Mouse (Mus musculus) limb, embryonic 12.5 days (tissue): ENCODE measurements at regions not wholly inside any gene's neighbourhood (a gene's known extent, or its start where the extent isn't known, plus 50 kb on each side); places are given as distances from the start of the nearest gene placed in this dataset.

Experiments used
- ATAC-seq: fragments of 200-750 bp; cut with Nextera tagmentation; 2 replicates; pipeline ENCODE4 v1.8.0; 2017; ENCODE audit warnings: low read depth, moderate TSS enrichment; ENCODE audit not compliant: insufficient number of reproducible peaks, insufficient read depth, low FRiP score, low TSS enrichment
- H3K27ac ChIP-seq: fragments of 300-500 bp; sonication (generic); 2 replicates; pipeline ENCODE4 v1.5.1; 2016; ENCODE audit warnings: mild to moderate bottlenecking, moderate library complexity
- H3K27me3 ChIP-seq: fragments of 300-500 bp; sonication (generic); 2 replicates; pipeline ENCODE4 v1.6.1; 2016; ENCODE audit warnings: mild to moderate bottlenecking, moderate library complexity
- H3K36me3 ChIP-seq: fragments of 300-500 bp; sonication (generic); 2 replicates; pipeline ENCODE4 v1.6.1; 2016; ENCODE audit warnings: mild to moderate bottlenecking, moderate library complexity
- H3K4me1 ChIP-seq: fragments of 300-500 bp; sonication (generic); replicated peaks from 2 replicates; pipeline ENCODE4 v1.6.1; 2016
- H3K4me2 ChIP-seq: fragments of 300-500 bp; sonication (generic); 2 replicates; pipeline ENCODE4 v1.6.1; 2016; ENCODE audit warnings: mild to moderate bottlenecking, moderate library complexity
- H3K4me3 ChIP-seq: fragments of 300-500 bp; sonication (generic); replicated peaks from 2 replicates; pipeline ENCODE4 v1.5.1; 2016; ENCODE audit warnings: mild to moderate bottlenecking
- H3K9ac ChIP-seq: fragments of 300-500 bp; sonication (generic); replicated peaks from 2 replicates; pipeline ENCODE4 v1.6.1; 2016; ENCODE audit warnings: mild to moderate bottlenecking, moderate library complexity
- H3K9me3 ChIP-seq: fragments of 300-500 bp; sonication (generic); 2 replicates; pipeline ENCODE4 v1.6.1; 2016; ENCODE audit warnings: mild to moderate bottlenecking, moderate library complexity
- WGBS: fragments of 180-500 bp; shearing (Covaris S2); methylation state at CpG from one replicate; pipeline ENCODE4 v1.1.7; 2016; 5-methylcytosine and 5-hydroxymethylcytosine counted together

GRCm38 (mm10) chr13:101852960-101853359 is 84.9 kb upstream of the Pik3r1 start:
- H3K9me3 ChIP-seq = no peaks in the 10 kb centered on the region
- 0 out of 2 replicates have a peak, but pooled peaks cover 3% of the 10 kb centered on the region for H3K27me3 ChIP-seq
- peaks cover 6% of the 10 kb centered on the region for H3K4me1 ChIP-seq
- no peak overlapping the region for H3K27ac ChIP-seq
- no peak overlapping the region for H3K4me3 ChIP-seq
- ATAC-seq = no peak
- no peaks in the 10 kb centered on the region for H3K36me3 ChIP-seq
- 90% methylated on average over 5 of the region's 5 CpGs for WGBS
- H3K4me2 ChIP-seq = no peak overlapping the region
- H3K9ac ChIP-seq = no peak overlapping the region

- no peak overlapping the region for H3K4me2 ChIP-seq
- H3K27ac ChIP-seq = no peak overlapping the region
- H3K4me1 ChIP-seq = no peaks in the 10 kb centered on the region
- no peak overlapping the region for H3K4me3 ChIP-seq
- 87% methylated on average over 9 of the region's 9 CpGs for WGBS
- no peak overlapping the region for H3K9ac ChIP-seq
- no peaks in the 10 kb centered on the region for H3K36me3 ChIP-seq
- ATAC-seq = no peak
- H3K27me3 ChIP-seq = no peaks in the 10 kb centered on the region
- H3K9me3 ChIP-seq = no peaks in the 10 kb centered on the region
Observed at GRCm38 (mm10) chr13:101855141-101855540, 87.1 kb upstream of the Pik3r1 start.

GRCm38 (mm10) chr13:101860704-101861103 is 92.7 kb upstream of the Pik3r1 start:
- no peak overlapping the region for H3K27ac ChIP-seq
- H3K36me3 ChIP-seq = no peaks in the 10 kb centered on the region
- no peaks in the 10 kb centered on the region for H3K9me3 ChIP-seq
- no peak overlapping the region for H3K9ac ChIP-seq
- no peak overlapping the region for H3K4me3 ChIP-seq
- no peak overlapping the region for H3K4me2 ChIP-seq
- H3K27me3 ChIP-seq = no peaks in the 10 kb centered on the region; the same call in 1 of the 2 replicates
- no peaks in the 10 kb centered on the region for H3K4me1 ChIP-seq
- no peak for ATAC-seq
- 82% methylated on average over 4 of the region's 4 CpGs for WGBS

- Histone ChIP-seq H3K9ac (no peak overlapping the region), H3K27ac (no peak overlapping the region), H3K4me2 (no peak overlapping the region), H3K36me3 (no peaks in the 10 kb centered on the region), H3K27me3 (no peaks in the 10 kb centered on the region; the same call in 1 of the 2 replicates), H3K4me3 (no peak overlapping the region), H3K4me1 (no peaks in the 10 kb centered on the region), H3K9me3 (no peaks in the 10 kb centered on the region)
- no peak for ATAC-seq
- 69% methylated on average over 13 of the region's 13 CpGs for WGBS
Observed at GRCm38 (mm10) chr13:101862011-101862410, 94.0 kb upstream of the Pik3r1 start.

- H3K27ac ChIP-seq = no peak overlapping the region
- H3K9ac ChIP-seq = no peak overlapping the region
- no peak overlapping the region for H3K4me2 ChIP-seq
- 81% methylated on average over 7 of the region's 7 CpGs for WGBS
- no peaks in the 10 kb centered on the region for H3K36me3 ChIP-seq
- H3K4me1 ChIP-seq = no peaks in the 10 kb centered on the region
- no peaks in the 10 kb centered on the region; the same call in 1 of the 2 replicates for H3K27me3 ChIP-seq
- ATAC-seq = no peak
- no peaks in the 10 kb centered on the region for H3K9me3 ChIP-seq
- H3K4me3 ChIP-seq = no peak overlapping the region
Observed at GRCm38 (mm10) chr13:101863015-101863414, 95.0 kb upstream of the Pik3r1 start.

GRCm38 (mm10) chr13:101863602-101864001 is 95.6 kb upstream of the Pik3r1 start:
- no peaks in the 10 kb centered on the region; the same call in 1 of the 2 replicates for H3K27me3 ChIP-seq
- H3K4me3 ChIP-seq = no peak overlapping the region
- no peaks in the 10 kb centered on the region for H3K4me1 ChIP-seq
- H3K36me3 ChIP-seq = no peaks in the 10 kb centered on the region
- H3K4me2 ChIP-seq = no peak overlapping the region
- no peak for ATAC-seq
- H3K9ac ChIP-seq = no peak overlapping the region
- H3K9me3 ChIP-seq = no peaks in the 10 kb centered on the region
- H3K27ac ChIP-seq = no peak overlapping the region
- WGBS = 75% methylated on average over 2 of the region's 2 CpGs

- WGBS = 7% methylated on average over 4 of the region's 4 CpGs
- no peaks in the 10 kb centered on the region for H3K9me3 ChIP-seq
- no peak overlapping the region for H3K4me3 ChIP-seq
- H3K9ac ChIP-seq = no peak overlapping the region
- no peak overlapping the region for H3K27ac ChIP-seq
- H3K36me3 ChIP-seq = no peaks in the 10 kb centered on the region
- H3K4me2 ChIP-seq = no peak overlapping the region
- no peaks in the 10 kb centered on the region; the same call in 1 of the 2 replicates for H3K27me3 ChIP-seq
- H3K4me1 ChIP-seq = no peaks in the 10 kb centered on the region
- no peak for ATAC-seq
Observed at GRCm38 (mm10) chr13:101866843-101867242, 98.8 kb upstream of the Pik3r1 start.

GRCm38 (mm10) chr13:101874761-101875160 is 106.7 kb upstream of the Pik3r1 start:
- Histone ChIP-seq H3K27ac (no peak overlapping the region), H3K4me2 (no peak overlapping the region), H3K4me1 (no peaks in the 10 kb centered on the region), H3K9me3 (no peaks in the 10 kb centered on the region), H3K9ac (no peak overlapping the region), H3K36me3 (no peaks in the 10 kb centered on the region), H3K4me3 (no peak overlapping the region), H3K27me3 (peaks cover 4% of the 10 kb centered on the region; the same call in 1 of the 2 replicates)
- WGBS = 89% methylated on average over 4 of the region's 4 CpGs
- ATAC-seq = no peak

GRCm38 (mm10) chr13:101876069-101876468 is 108.1 kb upstream of the Pik3r1 start:
- Histone ChIP-seq H3K4me2 (no peak overlapping the region), H3K27me3 (peaks cover 4% of the 10 kb centered on the region; the same call in 1 of the 2 replicates), H3K27ac (no peak overlapping the region), H3K9me3 (no peaks in the 10 kb centered on the region), H3K36me3 (no peaks in the 10 kb centered on the region), H3K4me1 (no peaks in the 10 kb centered on the region), H3K4me3 (no peak overlapping the region), H3K9ac (no peak overlapping the region)
- ATAC-seq = no peak
- WGBS = 88% methylated on average over 2 of the region's 2 CpGs

GRCm38 (mm10) chr13:101876601-101877000 is 108.6 kb upstream of the Pik3r1 start:
- 76% methylated on average over 3 of the region's 3 CpGs for WGBS
- Histone ChIP-seq H3K4me3 (no peak overlapping the region), H3K36me3 (no peaks in the 10 kb centered on the region), H3K4me1 (no peaks in the 10 kb centered on the region), H3K27me3 (peaks cover 4% of the 10 kb centered on the region; the same call in 1 of the 2 replicates), H3K9me3 (no peaks in the 10 kb centered on the region), H3K27ac (no peak overlapping the region), H3K9ac (no peak overlapping the region), H3K4me2 (no peak overlapping the region)
- no peak for ATAC-seq

GRCm38 (mm10) chr13:101878168-101878567 is 110.2 kb upstream of the Pik3r1 start:
- Histone ChIP-seq H3K9me3 (no peaks in the 10 kb centered on the region), H3K36me3 (no peaks in the 10 kb centered on the region), H3K4me3 (no peak overlapping the region), H3K9ac (no peak overlapping the region), H3K27me3 (no peaks in the 10 kb centered on the region), H3K4me2 (no peak overlapping the region), H3K4me1 (no peaks in the 10 kb centered on the region), H3K27ac (no peak overlapping the region)
- ATAC-seq = no peak

- Histone ChIP-seq H3K27me3 (no peaks in the 10 kb centered on the region), H3K4me1 (no peaks in the 10 kb centered on the region), H3K27ac (no peak overlapping the region), H3K9me3 (no peaks in the 10 kb centered on the region), H3K36me3 (no peaks in the 10 kb centered on the region), H3K4me2 (no peak overlapping the region), H3K9ac (no peak overlapping the region), H3K4me3 (no peak overlapping the region)
- ATAC-seq = no peak
- WGBS = 69% methylated on average over 8 of the region's 8 CpGs
Observed at GRCm38 (mm10) chr13:101879561-101880081, 111.6 kb upstream of the Pik3r1 start.
